Mouse (Mus musculus) neural tube, embryonic 15.5 days (tissue): Measurements from ENCODE around the gene C1qtnf2. TPM values are rescaled to one million over a fixed set of nuclear protein-coding genes. Genes with fewer than 3 reads are reported as not detected.

Experiments
- ATAC-seq: fragments of 200-750 bp; cut with Nextera tagmentation; 2 replicates; pipeline ENCODE4 v1.8.0; 2017; ENCODE audit warnings: mild to moderate bottlenecking, moderate TSS enrichment, moderate library complexity; ENCODE audit not compliant: low FRiP score
- H3K27ac ChIP-seq: fragments of 300-500 bp; sonication (generic); replicated peaks from 2 replicates; pipeline ENCODE4 v1.5.1; 2015; ENCODE audit warnings: mild to moderate bottlenecking, inconsistent platforms
- H3K27me3 ChIP-seq: fragments of 300-500 bp; sonication (generic); replicated peaks from 2 replicates; pipeline ENCODE4 v1.6.1; 2015; ENCODE audit warnings: inconsistent platforms
- H3K36me3 ChIP-seq: fragments of 300-500 bp; sonication (generic); 2 replicates; pipeline ENCODE4 v1.6.1; 2015; ENCODE audit warnings: inconsistent platforms
- H3K4me1 ChIP-seq: fragments of 300-500 bp; sonication (generic); 2 replicates; pipeline ENCODE4 v1.6.1; 2015; ENCODE audit warnings: inconsistent platforms
- H3K4me2 ChIP-seq: fragments of 300-500 bp; sonication (generic); 2 replicates; pipeline ENCODE4 v1.6.1; 2015; ENCODE audit warnings: inconsistent platforms, mild to moderate bottlenecking, moderate library complexity
- H3K4me3 ChIP-seq: fragments of 300-500 bp; sonication (generic); replicated peaks from 2 replicates; pipeline ENCODE4 v1.5.1; 2015; ENCODE audit warnings: mild to moderate bottlenecking, inconsistent platforms
- H3K9ac ChIP-seq: fragments of 300-500 bp; sonication (generic); replicated peaks from 2 replicates; pipeline ENCODE4 v1.6.1; 2015; ENCODE audit warnings: mild to moderate bottlenecking, inconsistent platforms
- H3K9me3 ChIP-seq: fragments of 300-500 bp; sonication (generic); replicated peaks from 2 replicates; pipeline ENCODE4 v1.6.1; 2016; ENCODE audit warnings: inconsistent platforms
- WGBS: fragments of 180-500 bp; shearing (Covaris S2); methylation state at CpG from one replicate; pipeline ENCODE4 v1.1.7; 2015; ENCODE audit warnings: mixed read lengths; 5-methylcytosine and 5-hydroxymethylcytosine counted together
- polyA plus RNA-seq: library from polyadenylated mRNA; unstranded; fragments of >200 nt; fragmentation: Nextera tagmentation; extraction: Ambion mirVana; gene quantifications from 2 replicates; pipeline ENCODE4 v1.2.1, GENCODE M21; 2015

C1qtnf2 gene
- 11.5 and 12.6 TPM in 2 replicates for polyA plus RNA-seq

DNA sequence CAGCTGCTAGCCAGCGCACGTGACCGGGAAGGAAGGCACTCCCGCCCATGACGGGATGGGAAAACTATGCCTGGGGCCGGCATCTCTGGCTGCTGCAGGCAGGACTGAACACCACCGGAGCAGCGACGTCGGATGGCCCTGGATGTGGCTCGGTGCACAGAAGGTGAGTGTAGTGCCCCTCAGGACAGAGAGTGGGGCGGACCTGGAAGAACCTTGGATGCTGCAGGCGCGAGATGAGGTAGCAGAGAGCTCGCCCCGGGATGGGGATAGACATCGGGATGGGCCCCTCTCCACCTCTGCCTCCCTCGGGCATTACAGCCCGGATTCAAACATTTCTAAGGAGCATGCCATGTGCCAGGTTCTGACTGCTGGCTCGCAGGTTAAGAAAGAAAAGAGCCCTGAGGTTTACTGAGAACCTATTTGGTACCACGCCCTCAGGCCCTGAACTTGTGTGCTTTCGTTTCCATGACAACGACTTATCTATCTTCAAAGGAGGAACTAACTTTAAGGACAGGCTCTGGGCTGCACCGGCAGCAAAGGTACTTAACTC is at the start of gene C1qtnf2:
C1qtnf2 (plus strand) TSS at position 52 of the 550 bp plus-strand sequence.
- Histone ChIP-seq H3K27me3 (no peaks in the 10 kb centered on the region), H3K4me1 (peaks cover 15% of the 10 kb centered on the region), H3K4me3 (peak within 1 kb of the TSS; percentile 39), H3K27ac (no peak within 1 kb of the TSS), H3K9ac (peak within 1 kb of the TSS; percentile 48), H3K4me2 (peak within 1 kb of the TSS; percentile 74), H3K9me3 (no peaks in the 10 kb centered on the region), H3K36me3 (no peaks in the 10 kb centered on the region)
- 6% methylated on average over 24 of the region's 24 CpGs for WGBS
- ATAC-seq = peak; percentile 63; the same call in 1 of the 2 replicates

- no peak overlapping the region for H3K4me3 ChIP-seq
- no peak for ATAC-seq
- WGBS = 77% methylated on average over 5 of the region's 5 CpGs
- H3K27ac ChIP-seq = no peak overlapping the region
- H3K27me3 ChIP-seq = no peaks in the 10 kb centered on the region
- H3K4me1 ChIP-seq = peaks cover 11% of the 10 kb centered on the region
- H3K4me2 ChIP-seq = no peak overlapping the region
- no peaks in the 10 kb centered on the region for H3K36me3 ChIP-seq
- no peaks in the 10 kb centered on the region for H3K9me3 ChIP-seq
- no peak overlapping the region for H3K9ac ChIP-seq
Observed at GRCm38 (mm10) chr11:43424386-43424785, 49.7 kb upstream of the C1qtnf2 start.

DNA sequence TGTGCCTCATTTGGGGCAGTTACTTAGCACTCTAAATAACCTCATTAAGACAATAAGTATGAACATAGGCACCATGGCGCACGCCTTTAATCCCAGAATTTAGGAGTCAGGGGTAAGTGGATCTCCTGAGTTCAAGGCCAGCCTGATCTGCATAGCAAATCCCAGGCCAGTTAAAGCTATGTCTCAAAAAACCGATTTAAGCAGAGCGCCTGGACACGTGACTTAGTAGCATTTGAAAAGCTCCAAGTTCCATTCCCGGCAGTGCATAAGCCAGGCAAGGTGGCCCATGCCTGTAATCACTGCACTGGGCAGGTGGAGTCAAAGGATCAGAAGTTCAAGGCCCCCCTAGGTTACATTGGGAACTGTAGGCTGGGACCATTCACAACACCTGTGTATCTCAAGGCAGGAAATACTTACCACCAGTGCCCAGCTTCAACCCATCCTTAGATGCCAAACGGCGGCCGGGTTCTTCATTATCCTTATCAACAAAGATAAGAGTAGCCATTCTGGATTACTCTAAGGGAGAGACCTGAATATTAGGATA is 48.8 kb upstream of the C1qtnf2 start:
- peak; percentile 54; the same call in 1 of the 2 replicates for ATAC-seq
- H3K4me3 ChIP-seq = peak overlapping the region; percentile 63
- WGBS = 93% methylated on average over 9 of the region's 9 CpGs
- H3K4me1 ChIP-seq = peaks cover 11% of the 10 kb centered on the region
- no peaks in the 10 kb centered on the region for H3K36me3 ChIP-seq
- H3K4me2 ChIP-seq = peak overlapping the region; percentile 74
- H3K27me3 ChIP-seq = no peaks in the 10 kb centered on the region
- H3K27ac ChIP-seq = no peak overlapping the region
- H3K9ac ChIP-seq = no peak overlapping the region
- H3K9me3 ChIP-seq = no peaks in the 10 kb centered on the region

- Histone ChIP-seq H3K9me3 (no peaks in the 10 kb centered on the region), H3K27me3 (no peaks in the 10 kb centered on the region), H3K27ac (0 out of 2 replicates have a peak within 1 kb of the TSS, but pooled peaks have one; percentile 10), H3K4me2 (peak within 1 kb of the TSS; percentile 74), H3K36me3 (no peaks in the 10 kb centered on the region), H3K4me1 (peaks cover 11% of the 10 kb centered on the region), H3K9ac (peak within 1 kb of the TSS; percentile 55), H3K4me3 (peak within 1 kb of the TSS; percentile 63)
- 3% methylated on average over 27 of the region's 27 CpGs for WGBS
- peak; percentile 95 for ATAC-seq
Observed at GRCm38 (mm10) chr11:43425824-43426413, 48.2 kb upstream of the C1qtnf2 start, which contains the start of gene Pttg1. Gene Pttg1 (minus strand): TSS chr11:43426251.

GRCm38 (mm10) chr11:43426414-43426884 is 47.6 kb upstream of the C1qtnf2 start:
- no peaks in the 10 kb centered on the region for H3K9me3 ChIP-seq
- no peaks in the 10 kb centered on the region for H3K36me3 ChIP-seq
- 0 out of 2 replicates have a peak overlapping the region, but pooled peaks have one; percentile 55 for H3K9ac ChIP-seq
- no peaks in the 10 kb centered on the region for H3K27me3 ChIP-seq
- 0 out of 2 replicates have a peak overlapping the region, but pooled peaks have one; percentile 10 for H3K27ac ChIP-seq
- no peak for ATAC-seq
- peaks cover 11% of the 10 kb centered on the region for H3K4me1 ChIP-seq
- peak overlapping the region; percentile 63 for H3K4me3 ChIP-seq
- 17% methylated on average over 7 of the region's 7 CpGs for WGBS
- H3K4me2 ChIP-seq = peak overlapping the region; percentile 74

DNA sequence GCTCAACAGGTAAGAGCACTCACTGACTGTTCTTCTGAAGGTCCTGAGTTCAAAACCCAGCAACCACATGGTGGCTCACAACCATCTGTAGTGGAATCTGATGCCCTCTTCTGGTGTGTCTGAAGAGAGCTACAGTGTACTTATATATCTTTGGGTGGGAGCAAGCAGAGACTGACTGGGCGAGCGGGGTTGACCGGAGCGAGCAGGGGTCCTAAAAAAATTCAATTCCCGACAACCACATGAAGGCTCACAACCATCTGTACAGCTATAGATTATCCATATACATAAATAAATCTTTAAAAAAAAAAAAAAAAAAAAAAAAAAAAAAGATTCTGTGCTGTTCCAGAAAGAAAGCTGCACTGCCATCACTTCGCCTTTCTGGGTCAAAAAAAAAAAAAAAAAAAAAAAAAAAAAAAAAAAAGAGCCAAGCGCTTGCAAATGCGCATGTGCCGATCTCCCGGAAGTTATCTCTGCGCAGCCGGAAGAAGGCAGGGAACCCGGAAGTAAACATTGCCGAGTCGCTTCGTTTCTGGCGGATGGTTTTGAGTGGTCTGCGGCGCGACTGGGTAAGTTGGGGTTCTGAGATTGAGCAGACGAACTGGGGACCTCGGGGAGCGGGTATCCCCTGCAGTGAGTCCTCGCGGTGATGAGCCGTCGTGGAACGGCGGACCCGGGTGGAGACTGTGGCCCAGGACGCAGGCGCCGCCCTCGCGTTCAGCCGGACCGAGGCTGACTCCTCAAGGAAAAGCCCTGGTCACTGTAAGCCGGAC is 40.6 kb upstream of the C1qtnf2 start, which contains the start of gene Slu7:
Slu7 (plus strand) TSS at position 491 of the 770 bp plus-strand sequence.
- Histone ChIP-seq H3K4me1 (peaks cover 15% of the 10 kb centered on the region), H3K27ac (peak within 1 kb of the TSS; percentile 63), H3K9ac (peak within 1 kb of the TSS; percentile 76), H3K36me3 (peaks cover 10% of the 10 kb centered on the region), H3K9me3 (no peaks in the 10 kb centered on the region), H3K4me3 (peak within 1 kb of the TSS; percentile 96), H3K27me3 (no peaks in the 10 kb centered on the region), H3K4me2 (peak within 1 kb of the TSS; percentile 68)
- 8% methylated on average over 38 of the region's 38 CpGs for WGBS
- ATAC-seq = peak; percentile 91

DNA sequence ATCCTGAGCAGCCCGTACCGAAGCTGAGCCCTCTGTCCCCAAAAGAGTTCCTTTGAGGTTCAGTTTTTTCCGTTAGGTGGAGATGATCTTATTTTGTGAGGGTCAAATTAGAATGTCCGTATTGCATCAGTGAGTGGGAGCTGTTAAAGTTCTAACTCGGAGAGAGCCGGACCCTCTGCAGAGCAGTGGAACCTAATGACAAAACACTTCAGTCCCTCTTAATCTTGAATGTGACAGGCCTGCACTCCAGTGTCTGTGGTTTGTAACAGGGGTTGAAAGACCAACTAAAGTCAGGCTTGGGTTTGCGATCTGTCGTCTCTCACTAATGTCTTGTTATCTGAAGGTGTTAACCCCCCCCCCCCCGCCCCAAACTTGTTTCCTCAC is 40.1 kb upstream of the C1qtnf2 start:
- Histone ChIP-seq H3K4me1 (peaks cover 15% of the 10 kb centered on the region), H3K4me2 (peak overlapping the region; percentile 68), H3K9ac (peak overlapping the region; percentile 76), H3K27ac (peak overlapping the region; percentile 63), H3K27me3 (no peaks in the 10 kb centered on the region), H3K9me3 (no peaks in the 10 kb centered on the region), H3K4me3 (peak overlapping the region; percentile 96), H3K36me3 (peaks cover 15% of the 10 kb centered on the region)
- WGBS = 5% methylated on average over 9 of the region's 9 CpGs
- no peak; the same call in 1 of the 2 replicates for ATAC-seq

GRCm38 (mm10) chr11:43441121-43441520 is 33.0 kb upstream of the C1qtnf2 start:
- H3K4me2 ChIP-seq = no peak overlapping the region
- H3K27ac ChIP-seq = no peak overlapping the region
- H3K9ac ChIP-seq = no peak overlapping the region
- no peak for ATAC-seq
- H3K27me3 ChIP-seq = no peaks in the 10 kb centered on the region
- peaks cover 84% of the 10 kb centered on the region for H3K36me3 ChIP-seq
- WGBS = 95% methylated on average over 10 of the region's 10 CpGs
- no peaks in the 10 kb centered on the region for H3K9me3 ChIP-seq
- H3K4me1 ChIP-seq = no peaks in the 10 kb centered on the region
- no peak overlapping the region for H3K4me3 ChIP-seq

GRCm38 (mm10) chr11:43443183-43443582 is 30.9 kb upstream of the C1qtnf2 start:
- Histone ChIP-seq H3K27me3 (no peaks in the 10 kb centered on the region), H3K9me3 (no peaks in the 10 kb centered on the region), H3K27ac (no peak overlapping the region), H3K4me2 (no peak overlapping the region), H3K4me3 (no peak overlapping the region), H3K4me1 (no peaks in the 10 kb centered on the region), H3K36me3 (peaks cover 95% of the 10 kb centered on the region), H3K9ac (no peak overlapping the region)
- 94% methylated on average over 13 of the region's 13 CpGs for WGBS
- ATAC-seq = no peak

GRCm38 (mm10) chr11:43449916-43450315 is 24.2 kb upstream of the C1qtnf2 start:
- H3K4me2 ChIP-seq = no peak overlapping the region
- H3K27ac ChIP-seq = no peak overlapping the region
- H3K36me3 ChIP-seq = peaks cover 33% of the 10 kb centered on the region
- ATAC-seq = no peak
- H3K9me3 ChIP-seq = no peaks in the 10 kb centered on the region
- no peaks in the 10 kb centered on the region for H3K27me3 ChIP-seq
- H3K9ac ChIP-seq = no peak overlapping the region
- WGBS = 86% methylated on average over 2 of the region's 2 CpGs
- H3K4me1 ChIP-seq = no peaks in the 10 kb centered on the region
- no peak overlapping the region for H3K4me3 ChIP-seq

DNA sequence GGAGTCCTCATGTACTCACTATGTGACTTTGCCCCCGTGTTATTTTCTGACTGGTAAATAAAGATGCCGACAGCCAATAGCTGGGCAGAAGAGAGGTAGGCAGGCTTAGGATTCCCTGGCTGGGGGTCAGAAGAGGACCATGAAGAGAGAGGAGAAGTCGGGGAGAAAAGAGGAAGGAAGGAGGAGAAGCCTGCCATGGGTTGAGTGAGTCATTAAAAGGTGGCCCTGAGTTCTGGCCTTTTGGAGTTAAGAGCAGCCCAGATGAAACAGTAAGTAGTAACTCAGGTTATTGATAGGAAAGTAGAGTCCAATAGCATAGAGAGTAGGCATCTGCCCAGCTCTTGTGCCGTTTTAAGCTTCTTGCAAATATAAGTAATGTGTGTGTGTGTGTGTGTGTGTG is 22.8 kb upstream of the C1qtnf2 start:
- Histone ChIP-seq H3K4me2 (no peak overlapping the region), H3K27me3 (no peaks in the 10 kb centered on the region), H3K4me1 (no peaks in the 10 kb centered on the region), H3K27ac (no peak overlapping the region), H3K4me3 (no peak overlapping the region), H3K9me3 (no peaks in the 10 kb centered on the region), H3K36me3 (peaks cover 19% of the 10 kb centered on the region), H3K9ac (no peak overlapping the region)
- WGBS = 74% methylated on average over 4 of the region's 4 CpGs
- ATAC-seq = no peak
